Comparison of ENCODE assay signal across 8 mouse cellular contexts in genomic region chr14:47298408-47298792, GRCm38 (mm10). TPM values are rescaled to one million over a fixed set of nuclear protein-coding genes. Genes with fewer than 3 reads are reported as not detected.
A peak's percentile ranks its signal among the peaks of the same experiment; 100 is the strongest.
DNase-seq lines count a peak whose midpoint lies in the region; ATAC-seq and TF ChIP-seq lines count a peak whose summit lies in the region.

No protein-coding gene starts in this region.

- peak overlapping the region; percentile 80 for H3K4me2 ChIP-seq in heart, embryonic 12.5 days
- peak overlapping the region; percentile 82 for H3K4me2 ChIP-seq in forebrain, embryonic 14.5 days (ENCODE audit: low read length)
- H3K4me2 ChIP-seq in liver, embryonic 12.5 days: peak overlapping the region; percentile 71

- peak overlapping the region; percentile 93 for H3K4me3 ChIP-seq in heart, embryonic 12.5 days
- H3K4me3 ChIP-seq in ES-Bruce4 (ENCODE audit: low read depth, low read length): peak overlapping the region; percentile 74
- peak overlapping the region; percentile 83 for H3K4me3 ChIP-seq in forebrain, embryonic 14.5 days (ENCODE audit: low read depth, low read length)
- H3K4me3 ChIP-seq in liver, embryonic 12.5 days: peak overlapping the region; percentile 74

- peak overlapping the region; percentile 99 for H3K9ac ChIP-seq in heart, embryonic 12.5 days
- H3K9ac ChIP-seq in ES-Bruce4 (ENCODE audit: low read depth, poor library complexity, severe bottlenecking): peak overlapping the region; percentile 82
- H3K9ac ChIP-seq in forebrain, embryonic 14.5 days (ENCODE audit: low read length): peak overlapping the region; percentile 95
- H3K9ac ChIP-seq in liver, embryonic 12.5 days: peak overlapping the region; percentile 95

- H3K36me3 ChIP-seq in heart, embryonic 12.5 days: peaks cover 14% of the 10 kb centered on the region; the same call in 1 of the 2 replicates
- peaks cover 19% of the 10 kb centered on the region for H3K36me3 ChIP-seq in ES-Bruce4 (ENCODE audit: control insufficient read depth, insufficient read depth, low read length, poor library complexity, severe bottlenecking)
- 0 out of 2 replicates have a peak, but pooled peaks cover 2% of the 10 kb centered on the region for H3K36me3 ChIP-seq in forebrain, embryonic 14.5 days (ENCODE audit: control insufficient read depth, insufficient read depth, low read length)
- H3K36me3 ChIP-seq in liver, embryonic 12.5 days: peaks cover 26% of the 10 kb centered on the region

- no peaks in the 10 kb centered on the region for H3K9me3 ChIP-seq in heart, embryonic 12.5 days (replicated peaks)
- H3K9me3 ChIP-seq in ES-Bruce4 (replicated peaks; ENCODE audit: control insufficient read depth, insufficient read depth, low read length, poor library complexity, severe bottlenecking): no peaks in the 10 kb centered on the region
- H3K9me3 ChIP-seq in forebrain, embryonic 14.5 days (replicated peaks; ENCODE audit: control insufficient read depth, low read length): no peaks in the 10 kb centered on the region
- H3K9me3 ChIP-seq in liver, embryonic 12.5 days (replicated peaks): no peaks in the 10 kb centered on the region

- peaks cover 17% of the 10 kb centered on the region for H3K4me1 ChIP-seq in heart, embryonic 12.5 days (replicated peaks)
- H3K4me1 ChIP-seq in ES-Bruce4 (ENCODE audit: control insufficient read depth, insufficient read depth, low read length): no peaks in the 10 kb centered on the region
- peaks cover 12% of the 10 kb centered on the region for H3K4me1 ChIP-seq in forebrain, embryonic 14.5 days (ENCODE audit: control insufficient read depth, insufficient read depth, low read length)
- H3K4me1 ChIP-seq in liver, embryonic 12.5 days: peaks cover 67% of the 10 kb centered on the region

- TF ChIP-seq EP300 in ES-Bruce4 (IDR thresholded peaks at IDR 0.05; ENCODE audit: insufficient read depth, low read depth, low read length): no peak

- WGBS in heart, embryonic 12.5 days: under 1% methylated on average over 37 of the region's 38 CpGs
- under 1% methylated on average over 25 of the region's 38 CpGs for WGBS in forebrain, embryonic 14.5 days
- WGBS in liver, embryonic 12.5 days (ENCODE audit: insufficient replicate concordance): under 1% methylated on average over 35 of the region's 38 CpGs

- no peak for TF ChIP-seq CTCF in ES-Bruce4 (IDR thresholded peaks at IDR 0.05; ENCODE audit: low read depth, low read length)

- DNase-seq in heart, postnatal 36 days: no peak
- DNase-seq in forebrain, embryonic 14.5 days (ENCODE audit: low spot score): peak; percentile 47
- no peak for DNase-seq in urinary bladder, adult 2 months (ENCODE audit: low spot score)
- DNase-seq in right cerebral cortex, postnatal 4 days: no peak
- DNase-seq in left cerebral cortex, postnatal 14 days (ENCODE audit: low spot score in 2 of 2): no peak

- H3K27me3 ChIP-seq in heart, embryonic 12.5 days (replicated peaks): no peaks in the 10 kb centered on the region
- no peaks in the 10 kb centered on the region for H3K27me3 ChIP-seq in ES-Bruce4 (ENCODE audit: control insufficient read depth, insufficient read depth, low read length, poor library complexity, severe bottlenecking)
- no peaks in the 10 kb centered on the region for H3K27me3 ChIP-seq in forebrain, embryonic 14.5 days (replicated peaks; ENCODE audit: control insufficient read depth, insufficient read depth, low read length)
- H3K27me3 ChIP-seq in liver, embryonic 12.5 days (replicated peaks): no peaks in the 10 kb centered on the region

- no peak for TF ChIP-seq POLR2A in ES-Bruce4 (IDR thresholded peaks at IDR 0.05; ENCODE audit: insufficient read depth, low read length)

- H3K27ac ChIP-seq in heart, embryonic 12.5 days (ENCODE audit: poor library complexity, severe bottlenecking): peak overlapping the region; percentile 98
- peak overlapping the region; percentile 77 for H3K27ac ChIP-seq in ES-Bruce4 (ENCODE audit: insufficient read depth, low read length)
- peak overlapping the region; percentile 96 for H3K27ac ChIP-seq in forebrain, embryonic 14.5 days (ENCODE audit: low read depth, low read length)
- H3K27ac ChIP-seq in liver, embryonic 12.5 days: peak overlapping the region; percentile 87

- intact Hi-C loops in heart, postnatal 36 days (cut with DNase I): loop anchor here (2.0 kb wide), 1 partner anchor 22 kb away; the partner anchor contains the start of genes Socs4 and Wdhd1
- intact Hi-C loops in left cerebral cortex, postnatal 14 days (cut with DNase I): no loop called here

- ATAC-seq in heart, embryonic 12.5 days (ENCODE audit: insufficient number of reproducible peaks, low FRiP score): peak; percentile 78
- peak; percentile 80 for ATAC-seq in forebrain, embryonic 14.5 days
- ATAC-seq in liver, embryonic 12.5 days: peak; percentile 61

RNA-seq across cellular contexts. Expression of gene Mapk1ip1l, which starts 0.3 kb away (rescaled TPM):
- 69.0 and 71.7 TPM in 2 replicates for polyA plus RNA-seq in heart, embryonic 12.5 days (2016; fragmentation: Nextera tagmentation; extraction: Ambion mirVana)
- total RNA-seq in heart, postnatal 36 days (2021): 10 to 100 TPM; 28.1 to 28.2 TPM
- 204 and 215 TPM in 2 replicates for polyA plus RNA-seq in ES-Bruce4 (2011; ENCODE audit: insufficient read depth, insufficient read length, low read depth, missing spikeins)
- polyA plus RNA-seq in forebrain, embryonic 14.5 days (2014; fragmentation: Nextera tagmentation; extraction: Ambion mirVana): 49.0 and 58.8 TPM in 2 replicates
- polyA plus RNA-seq in liver, embryonic 12.5 days (2016; fragmentation: Nextera tagmentation; extraction: Ambion mirVana): 45.1 and 49.6 TPM in 2 replicates
- 31.4 and 37.3 TPM in 2 replicates for polyA plus RNA-seq in urinary bladder, adult 2 months (2012; rRNA removed)
- 10 to 100 TPM; 62.3 to 72.8 TPM for total RNA-seq in left cerebral cortex, postnatal 14 days (2021)

RNA-seq across cellular contexts. Expression of gene Socs4, which starts 21.7 kb away (rescaled TPM):
- 2.4 and 3.0 TPM in 2 replicates for polyA plus RNA-seq in heart, embryonic 12.5 days (2016; fragmentation: Nextera tagmentation; extraction: Ambion mirVana)
- total RNA-seq in heart, postnatal 36 days (2021): 10 to 100 TPM; 13.9 to 14.3 TPM
- 22.8 and 24.2 TPM in 2 replicates for polyA plus RNA-seq in ES-Bruce4 (2011; ENCODE audit: insufficient read depth, insufficient read length, low read depth, missing spikeins)
- polyA plus RNA-seq in forebrain, embryonic 14.5 days (2014; fragmentation: Nextera tagmentation; extraction: Ambion mirVana): 4.3 and 4.7 TPM in 2 replicates
- 3.0 and 4.3 TPM in 2 replicates for polyA plus RNA-seq in liver, embryonic 12.5 days (2016; fragmentation: Nextera tagmentation; extraction: Ambion mirVana)
- polyA plus RNA-seq in urinary bladder, adult 2 months (2012; rRNA removed): 7.4 and 8.7 TPM in 2 replicates
- 10 to 100 TPM; 10.1 to 10.5 TPM for total RNA-seq in left cerebral cortex, postnatal 14 days (2021)

RNA-seq across cellular contexts. Expression of gene Wdhd1, which starts 21.7 kb away (rescaled TPM):
- polyA plus RNA-seq in heart, embryonic 12.5 days (2016; fragmentation: Nextera tagmentation; extraction: Ambion mirVana): 22.9 and 23.1 TPM in 2 replicates
- 1 to 10 TPM in 1 of 2 experiments, under 1 TPM in 1; 1.00 to 1.0 TPM for total RNA-seq in heart, postnatal 36 days (2021)
- 42.7 and 55.4 TPM in 2 replicates for polyA plus RNA-seq in ES-Bruce4 (2011; ENCODE audit: insufficient read depth, insufficient read length, low read depth, missing spikeins)
- polyA plus RNA-seq in forebrain, embryonic 14.5 days (2014; fragmentation: Nextera tagmentation; extraction: Ambion mirVana): 17.6 and 18.7 TPM in 2 replicates
- polyA plus RNA-seq in liver, embryonic 12.5 days (2016; fragmentation: Nextera tagmentation; extraction: Ambion mirVana): 58.1 and 58.9 TPM in 2 replicates
- polyA plus RNA-seq in urinary bladder, adult 2 months (2012; rRNA removed): 2.4 and 4.2 TPM in 2 replicates
- total RNA-seq in left cerebral cortex, postnatal 14 days (2021): 1 to 10 TPM; 4.9 to 7.4 TPM
